Mouse (Mus musculus) midbrain, embryonic 11.5 days (tissue): ENCODE measurements at regions not wholly inside any gene's neighbourhood (a gene's known extent, or its start where the extent isn't known, plus 50 kb on each side); places are given as distances from the start of the nearest gene placed in this dataset.

ENCODE experiments used
- ATAC-seq: fragments of 200-750 bp; cut with Nextera tagmentation; 2 replicates; pipeline ENCODE4 v1.8.0; 2017; ENCODE audit warnings: moderate TSS enrichment, moderate library complexity; ENCODE audit not compliant: low FRiP score
- DNase-seq: peaks from one replicate; pipeline ENCODE4 v3.0.0; 2015; ENCODE audit warnings: low spot score; ENCODE audit errors: missing footprints
- H3K27ac ChIP-seq: fragments of 300-500 bp; sonication (generic); 2 replicates; pipeline ENCODE4 v1.5.1; 2014; ENCODE audit warnings: low read depth, low read length
- H3K27me3 ChIP-seq: fragments of 300-500 bp; sonication (generic); 2 replicates; pipeline ENCODE4 v1.6.1; 2014; ENCODE audit warnings: mild to moderate bottlenecking, low read length, moderate library complexity, mixed read lengths; ENCODE audit not compliant: control insufficient read depth, insufficient read depth
- H3K36me3 ChIP-seq: fragments of 300-500 bp; sonication (generic); 2 replicates; pipeline ENCODE4 v1.6.1; 2014; ENCODE audit warnings: mild to moderate bottlenecking, low read length, moderate library complexity, mixed read lengths; ENCODE audit not compliant: control insufficient read depth, insufficient read depth
- H3K4me1 ChIP-seq: fragments of 300-500 bp; sonication (generic); 2 replicates; pipeline ENCODE4 v1.6.1; 2014; ENCODE audit warnings: low read length; ENCODE audit not compliant: control insufficient read depth, insufficient read depth
- H3K4me2 ChIP-seq: fragments of 300-500 bp; sonication (generic); 2 replicates; pipeline ENCODE4 v1.6.1; 2014; ENCODE audit warnings: mild to moderate bottlenecking, moderate library complexity
- H3K4me3 ChIP-seq: fragments of 300-500 bp; sonication (generic); 2 replicates; pipeline ENCODE4 v1.5.1; 2014; ENCODE audit warnings: low read depth, low read length
- H3K9ac ChIP-seq: fragments of 300-500 bp; sonication (generic); 2 replicates; pipeline ENCODE4 v1.6.1; 2014; ENCODE audit warnings: low read length
- H3K9me3 ChIP-seq: fragments of 300-500 bp; sonication (generic); 2 replicates; pipeline ENCODE4 v1.6.1; 2016; ENCODE audit warnings: low read length; ENCODE audit not compliant: control insufficient read depth
- WGBS: fragments of 180-500 bp; shearing (Covaris S2); extraction: QIAGEN DNeasy Blood & Tissue Kit; methylation state at CpG from one replicate; pipeline ENCODE4 v1.1.7; 2014; 5-methylcytosine and 5-hydroxymethylcytosine counted together

DNA sequence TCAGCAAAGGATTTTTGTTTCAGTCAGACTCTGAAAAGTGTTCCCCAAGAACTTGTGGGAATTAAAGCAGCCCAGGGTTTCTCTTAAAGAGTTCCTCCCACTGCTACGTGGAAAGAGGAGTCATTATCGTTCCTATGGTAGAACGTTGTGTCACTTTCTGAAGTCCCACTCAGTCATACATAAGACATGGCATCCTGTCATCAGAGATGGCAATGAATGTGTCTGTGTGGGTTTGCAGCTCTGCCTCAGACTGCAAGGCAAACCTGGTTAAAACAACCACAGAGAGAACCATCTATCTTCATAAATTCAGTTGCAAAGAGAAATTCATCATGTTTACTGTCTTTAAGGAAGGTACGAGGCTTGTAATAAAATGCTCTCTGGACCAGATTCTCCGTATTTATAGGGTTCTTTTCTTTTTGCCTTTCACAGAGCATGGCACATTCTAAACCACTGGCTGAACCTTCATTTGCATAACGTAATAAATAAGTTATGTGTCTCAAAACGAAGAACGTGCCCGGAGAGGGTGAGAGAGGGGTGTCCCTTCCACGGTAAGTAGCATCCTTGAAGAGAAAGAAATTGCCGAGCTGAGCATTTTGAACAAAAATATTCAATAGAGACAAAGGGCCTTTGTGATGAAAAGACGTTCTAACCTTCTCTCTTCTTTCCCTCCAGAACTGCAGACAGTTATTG lies 194.7 kb upstream of the Gm10306 start:
- Histone ChIP-seq H3K36me3 (no peaks in the 10 kb centered on the region), H3K4me1 (peaks cover 6% of the 10 kb centered on the region), H3K27me3 (no peaks in the 10 kb centered on the region), H3K9me3 (no peaks in the 10 kb centered on the region), H3K27ac (no peak overlapping the region), H3K4me3 (no peak overlapping the region), H3K4me2 (no peak overlapping the region), H3K9ac (no peak overlapping the region)
- DNase-seq: peak; percentile 86
- ATAC-seq: peak; percentile 52; the same call in 1 of the 2 replicates
- 47% methylated on average over 12 of the region's 12 CpGs for WGBS

DNA sequence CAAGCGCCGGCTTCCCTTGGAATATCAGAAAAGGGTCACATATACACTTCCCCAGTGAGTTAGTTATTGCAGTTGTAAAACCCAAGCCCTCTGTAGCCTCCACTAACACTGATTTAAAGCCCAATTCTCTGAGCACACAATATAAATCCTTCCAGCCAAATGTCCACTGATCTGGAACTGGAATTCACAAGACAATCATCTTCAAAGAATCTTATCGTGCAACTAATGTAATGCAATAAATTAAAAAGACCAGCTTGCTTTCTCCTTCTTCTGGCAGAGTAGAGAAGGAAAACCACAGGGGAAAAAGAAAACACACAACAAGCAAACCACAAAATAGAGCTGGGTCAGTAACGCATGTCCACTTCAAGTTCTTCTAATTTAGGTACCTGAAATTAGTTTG lies 191.0 kb upstream of the Gm10306 start:
- no peak for ATAC-seq
- 84% methylated on average over 4 of the region's 4 CpGs for WGBS

DNA sequence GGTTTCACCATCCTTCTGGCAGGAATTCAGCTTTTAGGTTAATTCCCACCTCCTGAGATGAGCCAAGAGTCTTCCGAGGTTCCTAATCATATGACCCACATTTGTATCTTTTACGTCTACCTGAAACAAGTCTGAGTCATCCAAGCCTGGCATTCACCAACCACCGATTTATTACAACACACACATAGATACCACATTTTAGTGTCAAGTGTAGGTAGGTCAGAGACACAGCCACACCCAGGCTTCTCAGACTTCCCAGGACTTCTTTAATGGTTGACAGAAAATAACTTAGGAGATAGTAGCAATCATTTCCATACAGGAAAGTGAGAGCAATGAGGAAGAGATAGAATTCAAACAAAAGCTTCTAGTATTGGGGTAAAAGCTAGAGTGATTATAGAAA lies 189.2 kb upstream of the Gm10306 start:
- no peaks in the 10 kb centered on the region for H3K27me3 ChIP-seq
- ATAC-seq: no peak
- WGBS: 91% methylated on average over 3 of the region's 3 CpGs
- H3K36me3 ChIP-seq: no peaks in the 10 kb centered on the region
- H3K27ac ChIP-seq: no peak overlapping the region
- no peaks in the 10 kb centered on the region for H3K4me1 ChIP-seq
- no peak overlapping the region for H3K4me3 ChIP-seq
- no peaks in the 10 kb centered on the region for H3K9me3 ChIP-seq
- no peak for DNase-seq
- no peak overlapping the region for H3K4me2 ChIP-seq
- no peak overlapping the region for H3K9ac ChIP-seq

More for the DNA sequence above, 191.0 kb upstream of the Gm10306 start:
- H3K4me1 ChIP-seq: peaks cover 6% of the 10 kb centered on the region
- DNase-seq: no peak
- no peak overlapping the region for H3K27ac ChIP-seq
- H3K9ac ChIP-seq: no peak overlapping the region
- H3K27me3 ChIP-seq: no peaks in the 10 kb centered on the region
- H3K4me2 ChIP-seq: no peak overlapping the region
- H3K4me3 ChIP-seq: no peak overlapping the region
- H3K9me3 ChIP-seq: no peaks in the 10 kb centered on the region
- H3K36me3 ChIP-seq: no peaks in the 10 kb centered on the region

DNA sequence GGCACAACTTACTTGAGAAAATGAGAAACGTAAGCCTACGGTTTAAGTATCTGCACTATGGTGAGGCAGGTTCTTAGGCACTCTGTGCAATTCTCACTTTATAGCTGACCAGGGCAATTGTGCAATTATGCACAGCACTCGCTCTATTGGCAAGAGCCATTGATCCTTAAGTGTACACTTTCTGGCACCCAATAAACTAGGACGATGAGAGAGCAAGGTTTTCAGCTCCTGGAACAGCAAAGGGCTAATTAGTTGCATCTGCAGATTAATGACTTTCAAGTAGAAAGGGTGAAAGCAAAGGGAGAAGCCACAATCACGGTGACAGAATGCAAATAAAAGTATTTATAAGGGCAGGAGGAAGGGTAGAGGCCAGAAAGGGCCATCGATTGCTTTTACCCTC lies 185.4 kb upstream of the Gm10306 start:
- 77% methylated on average over 6 of the region's 6 CpGs for WGBS
- Histone ChIP-seq H3K9me3 (no peaks in the 10 kb centered on the region), H3K4me1 (no peaks in the 10 kb centered on the region)

DNA sequence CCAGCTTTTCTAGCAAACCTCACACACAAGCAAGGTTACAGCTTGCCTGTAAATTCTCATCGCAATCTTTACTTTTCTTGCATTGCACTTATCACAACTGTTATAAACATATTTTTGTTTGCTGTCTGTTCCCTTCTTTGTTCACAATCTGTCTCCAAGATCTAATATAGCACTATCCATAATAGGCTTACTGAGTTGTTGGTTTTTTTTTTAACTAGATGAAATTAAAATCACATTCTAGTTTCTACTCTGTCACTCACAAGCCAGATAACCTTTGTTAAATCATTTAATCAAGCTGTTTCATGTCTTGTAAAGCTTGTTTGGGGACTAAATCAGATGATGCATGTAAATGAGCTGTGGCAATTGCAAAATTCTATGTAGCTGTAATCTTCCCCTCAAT lies 180.1 kb upstream of the Gm10306 start:
- WGBS: 83% methylated on average over 1 of the region's 1 CpGs

More for the DNA sequence above, 185.4 kb upstream of the Gm10306 start:
- no peak overlapping the region for H3K27ac ChIP-seq
- H3K27me3 ChIP-seq: no peaks in the 10 kb centered on the region
- no peak overlapping the region for H3K4me3 ChIP-seq
- DNase-seq (no peak), ATAC-seq (peak; percentile 24; the same call in 1 of the 2 replicates)
- no peak overlapping the region for H3K9ac ChIP-seq
- no peaks in the 10 kb centered on the region for H3K36me3 ChIP-seq
- H3K4me2 ChIP-seq: no peak overlapping the region

DNA sequence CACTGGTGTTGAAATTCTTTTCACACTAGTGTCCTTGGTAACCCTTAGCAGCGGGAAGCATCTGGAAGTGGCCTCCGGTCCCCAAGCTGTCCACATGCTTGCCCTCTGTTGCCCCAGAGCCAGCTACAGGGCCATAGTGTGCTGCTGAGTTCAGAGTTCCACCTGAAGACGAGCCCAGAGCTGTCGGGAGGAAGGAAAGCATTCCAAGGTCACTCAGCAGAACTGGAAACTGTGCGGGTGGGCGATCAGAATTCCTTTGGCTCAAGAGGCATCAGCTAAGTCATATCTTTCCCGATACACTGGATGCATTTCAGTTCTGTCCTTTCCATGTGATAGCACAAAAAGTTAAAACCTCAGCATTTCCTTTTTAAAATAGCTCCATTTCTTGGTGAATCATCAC lies 170.6 kb upstream of the Gm10306 start:
- ATAC-seq (no peak), DNase-seq (no peak)
- H3K4me1 ChIP-seq: no peaks in the 10 kb centered on the region
- H3K4me3 ChIP-seq: no peak overlapping the region
- no peak overlapping the region for H3K9ac ChIP-seq
- 52% methylated on average over 7 of the region's 7 CpGs for WGBS
- H3K27ac ChIP-seq: no peak overlapping the region
- H3K4me2 ChIP-seq: no peak overlapping the region
- H3K27me3 ChIP-seq: no peaks in the 10 kb centered on the region
- no peaks in the 10 kb centered on the region for H3K9me3 ChIP-seq
- H3K36me3 ChIP-seq: no peaks in the 10 kb centered on the region

More for the DNA sequence above, 180.1 kb upstream of the Gm10306 start:
- Histone ChIP-seq H3K4me3 (no peak overlapping the region), H3K9me3 (no peaks in the 10 kb centered on the region), H3K27me3 (no peaks in the 10 kb centered on the region), H3K4me1 (no peaks in the 10 kb centered on the region), H3K27ac (no peak overlapping the region), H3K9ac (no peak overlapping the region), H3K4me2 (no peak overlapping the region), H3K36me3 (no peaks in the 10 kb centered on the region)
- no peak for DNase-seq
- no peak for ATAC-seq

DNA sequence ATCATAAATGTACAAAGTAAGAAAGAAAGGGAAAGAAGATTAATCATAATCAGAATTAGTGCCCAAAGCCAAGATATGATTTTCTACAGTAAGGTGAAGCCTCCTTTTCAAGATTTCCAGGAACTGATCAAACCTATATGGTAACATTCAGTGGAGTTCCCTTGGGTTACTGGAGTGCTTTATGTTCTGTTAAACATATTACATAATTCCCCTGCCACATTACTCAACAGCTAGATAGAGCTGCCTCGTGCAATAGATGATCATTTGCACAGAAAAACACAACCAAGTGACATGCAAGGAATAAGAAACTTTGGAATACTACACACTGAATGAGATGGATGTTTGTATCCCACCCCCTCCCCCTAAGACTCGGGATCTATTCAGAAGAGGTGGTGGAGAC lies 168.0 kb upstream of the Gm10306 start:
- Histone ChIP-seq H3K27ac (no peak overlapping the region), H3K4me1 (no peaks in the 10 kb centered on the region), H3K4me3 (no peak overlapping the region), H3K9ac (no peak overlapping the region), H3K4me2 (no peak overlapping the region), H3K36me3 (no peaks in the 10 kb centered on the region), H3K27me3 (no peaks in the 10 kb centered on the region), H3K9me3 (no peaks in the 10 kb centered on the region)
- ATAC-seq (no peak), DNase-seq (no peak)
- WGBS: 68% methylated on average over 2 of the region's 2 CpGs

DNA sequence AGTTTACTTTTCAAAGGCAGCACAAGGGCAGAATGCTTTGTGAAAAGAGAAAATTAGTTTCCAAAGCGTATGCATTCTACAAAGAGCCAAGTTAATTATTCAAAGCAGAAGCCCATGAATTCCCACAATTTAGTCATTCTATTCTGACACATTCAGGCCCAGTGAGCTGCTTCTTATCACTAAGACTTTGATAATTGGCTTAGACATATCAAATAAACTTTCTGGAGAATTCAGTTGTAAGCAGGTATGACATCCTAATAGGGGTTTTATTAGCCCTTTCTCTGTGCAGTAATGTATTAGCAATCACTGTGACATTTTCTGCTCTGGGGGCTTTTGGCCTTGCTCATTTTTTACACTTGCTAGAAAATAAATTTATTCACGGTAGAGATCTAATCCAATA lies 161.9 kb upstream of the Gm10306 start:
- ATAC-seq (no peak), DNase-seq (no peak)
- no peak overlapping the region for H3K4me3 ChIP-seq
- H3K27me3 ChIP-seq: no peaks in the 10 kb centered on the region
- H3K4me2 ChIP-seq: no peak overlapping the region
- WGBS: 73% methylated on average over 2 of the region's 2 CpGs
- H3K4me1 ChIP-seq: no peaks in the 10 kb centered on the region
- no peaks in the 10 kb centered on the region for H3K36me3 ChIP-seq
- H3K9me3 ChIP-seq: no peaks in the 10 kb centered on the region
- H3K27ac ChIP-seq: no peak overlapping the region
- no peak overlapping the region for H3K9ac ChIP-seq

DNA sequence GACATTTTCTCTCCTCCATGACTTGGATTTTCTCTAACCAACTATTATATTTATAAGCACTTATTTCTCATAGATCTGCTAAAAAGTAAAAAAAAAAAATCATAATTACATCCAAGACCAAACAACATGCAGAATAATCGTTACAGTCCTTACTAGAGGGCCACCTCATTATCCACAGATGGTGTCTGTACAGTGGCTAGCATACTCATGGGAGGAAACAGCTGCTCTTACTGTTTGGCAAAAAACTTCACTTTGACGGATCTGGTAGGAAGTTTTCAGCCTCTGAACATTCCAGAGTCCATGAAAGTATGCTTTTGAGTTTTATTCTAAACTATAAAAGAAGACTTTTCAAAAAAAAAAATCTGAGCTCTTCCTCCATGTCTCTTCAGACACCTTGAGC lies 159.1 kb upstream of the Gm10306 start:
- ATAC-seq (no peak), DNase-seq (no peak)
- Histone ChIP-seq H3K4me3 (no peak overlapping the region), H3K27me3 (no peaks in the 10 kb centered on the region), H3K27ac (no peak overlapping the region), H3K4me1 (no peaks in the 10 kb centered on the region), H3K9me3 (no peaks in the 10 kb centered on the region), H3K4me2 (no peak overlapping the region), H3K36me3 (no peaks in the 10 kb centered on the region), H3K9ac (no peak overlapping the region)
- WGBS: 77% methylated on average over 2 of the region's 2 CpGs
